Mouse (Mus musculus) monocyte, adult 2 months (primary cell): Measurements from ENCODE around the gene Dab1.

Source experiments
- DNase-seq, 2 experiments: peaks; one replicate each; pipeline ENCODE4 v3.0.0; 2022; ENCODE audit warnings: low spot score in 2 of 2, low read depth in 1 of 2

Gene Dab1

GRCm38 (mm10) chr4:104651761-104652160 lies 1032.6 kb downstream of the Dab1 start:
- DNase-seq, result no peak

DNA sequence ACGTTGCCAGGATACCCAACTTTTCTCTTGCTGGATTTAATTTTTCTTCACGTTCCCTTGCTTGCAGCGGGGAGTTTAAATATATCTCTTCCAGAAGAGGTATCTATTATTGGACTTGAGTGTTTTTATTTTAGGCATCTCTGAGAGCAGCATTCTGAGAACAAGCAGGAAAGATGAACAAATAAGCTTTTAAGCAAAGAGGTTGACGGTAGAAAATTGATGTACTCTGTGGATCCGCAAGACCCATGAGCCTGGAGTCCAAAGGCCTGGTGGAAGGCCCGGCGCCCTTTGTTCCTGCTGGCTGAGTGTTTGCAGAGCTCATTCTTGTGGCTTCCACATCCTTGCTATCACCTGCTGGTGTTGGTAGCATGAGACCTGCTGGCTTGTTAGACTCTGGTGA lies 1037.6 kb downstream of the Dab1 start:
- no peak for DNase-seq

DNA sequence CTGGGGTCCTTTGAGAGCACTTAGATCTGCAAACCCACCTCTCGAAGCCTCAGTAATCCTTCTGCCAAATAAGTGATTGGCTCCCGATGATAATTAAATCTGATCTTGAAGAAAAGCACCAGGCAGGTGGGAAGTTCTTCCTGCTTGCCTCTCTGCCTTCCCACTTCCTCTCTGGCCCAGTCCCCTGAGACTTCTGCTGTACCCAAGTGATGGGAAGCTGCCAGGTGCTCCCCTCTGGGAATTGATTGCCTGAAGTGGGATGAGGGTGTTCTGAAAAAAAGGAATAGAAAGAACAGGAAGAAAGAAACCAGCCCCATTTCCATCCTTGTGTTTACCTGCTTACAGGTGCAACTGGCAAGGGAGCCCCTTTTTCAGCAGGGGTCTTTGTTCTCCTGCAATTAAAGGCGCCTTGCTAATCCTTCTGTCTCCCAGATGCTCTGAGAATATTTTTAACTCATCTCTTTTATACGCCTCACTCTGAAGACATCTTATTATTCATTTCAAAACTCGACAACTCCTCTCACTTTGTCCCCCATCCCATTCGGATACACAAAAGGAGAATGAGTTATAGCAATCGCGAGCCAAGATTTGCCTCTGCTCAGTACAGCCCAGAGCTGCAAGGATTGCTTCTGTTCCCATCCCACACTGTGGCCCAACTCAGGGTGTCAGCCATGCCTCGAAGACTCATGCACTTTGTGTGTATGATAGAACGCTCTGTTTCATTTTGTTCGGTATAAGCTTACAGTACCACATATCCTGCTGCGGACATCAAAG lies 1043.9 kb downstream of the Dab1 start:
- DNase-seq, result no peak

- DNase-seq, result no peak
These were observed 1046.4 kb downstream of the Dab1 start for GRCm38 (mm10) chr4:104665553-104665952.

- no peak for DNase-seq
These were observed 1047.8 kb downstream of the Dab1 start for GRCm38 (mm10) chr4:104666831-104667551.

- DNase-seq, result no peak
These were observed 1048.9 kb downstream of the Dab1 start for GRCm38 (mm10) chr4:104668061-104668460.

DNA sequence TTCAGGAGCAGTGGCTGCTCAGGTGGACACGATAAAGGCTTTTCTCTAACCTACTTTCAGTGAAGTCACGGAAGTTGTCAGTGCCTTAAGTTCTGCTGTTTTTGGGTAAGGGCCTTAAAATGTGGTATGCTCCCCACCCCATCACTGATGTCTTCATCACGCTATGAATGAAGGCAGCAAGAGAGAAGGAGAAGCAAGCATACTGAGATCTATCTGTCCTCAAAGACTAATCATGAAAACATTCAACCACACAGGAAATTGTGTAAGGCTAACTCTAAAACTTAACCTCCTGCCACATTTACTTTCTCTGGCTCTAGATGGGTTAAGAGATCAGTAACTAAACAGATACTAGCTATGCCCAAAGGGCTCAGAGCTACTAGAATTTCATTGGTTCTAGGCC lies 1050.2 kb downstream of the Dab1 start:
- DNase-seq, result no peak

GRCm38 (mm10) chr4:104670741-104671140 lies 1051.6 kb downstream of the Dab1 start:
- no peak for DNase-seq

DNA sequence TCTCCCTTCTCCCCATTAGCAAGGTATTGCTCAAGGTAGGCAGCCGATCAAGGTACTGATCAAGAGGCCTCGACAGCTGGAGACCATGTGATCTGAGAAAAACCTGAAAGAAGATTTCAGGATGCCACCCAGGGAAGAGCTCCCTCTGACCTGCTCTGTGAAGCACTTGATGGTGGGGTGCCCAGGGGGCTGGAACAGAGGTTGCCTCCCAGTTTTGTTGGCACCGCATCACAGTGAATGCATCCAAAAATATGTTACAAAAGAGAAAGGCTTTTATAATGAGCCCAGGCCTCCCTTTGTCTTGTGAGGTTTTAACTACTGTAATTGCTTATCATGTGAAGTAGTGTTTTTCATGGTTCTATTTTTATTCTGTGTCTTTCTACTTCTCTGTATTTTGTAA lies 1054.2 kb downstream of the Dab1 start:
- DNase-seq, result no peak

DNA sequence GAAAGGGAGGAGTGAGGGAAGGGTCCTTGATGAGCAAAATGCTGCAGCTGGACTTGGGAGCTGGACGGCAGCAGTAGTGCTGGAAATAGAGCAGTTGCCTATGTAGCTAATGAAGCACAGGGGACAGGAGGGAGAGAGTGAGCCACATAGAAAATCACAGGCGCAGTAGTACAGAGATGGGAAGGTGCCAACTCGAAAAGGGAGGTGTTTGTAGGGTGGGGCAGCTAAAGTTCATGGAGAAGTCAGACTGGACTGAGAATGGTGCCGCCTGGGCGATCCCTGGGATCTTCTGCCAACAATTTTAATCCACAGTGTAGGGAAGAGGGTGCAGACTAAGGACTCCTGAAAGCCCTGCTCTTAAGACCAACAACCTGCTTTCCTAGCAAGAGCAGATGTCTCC lies 1055.5 kb downstream of the Dab1 start:
- DNase-seq, result no peak

DNA sequence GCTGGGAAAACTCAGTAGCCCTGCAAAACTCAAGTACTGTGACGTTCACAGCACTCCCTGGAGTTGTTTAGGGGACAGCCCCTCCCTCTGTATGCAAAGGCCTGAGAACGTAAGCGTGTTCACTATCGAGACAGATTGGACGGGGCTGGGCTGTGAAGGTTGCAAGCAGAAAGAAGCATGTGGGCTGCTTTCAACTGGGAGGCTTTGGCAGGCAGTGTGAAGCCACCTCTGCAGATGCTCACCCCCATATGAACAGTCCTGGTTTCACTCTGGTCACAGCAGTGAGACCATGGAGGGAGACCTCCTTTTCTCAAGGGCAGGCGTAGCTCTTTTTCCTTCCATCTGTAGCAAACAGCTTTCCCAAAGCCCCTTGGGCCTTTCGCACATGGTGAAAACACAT lies 1059.1 kb downstream of the Dab1 start:
- DNase-seq, result no peak

- DNase-seq, result no peak
These were observed 1061.3 kb downstream of the Dab1 start for GRCm38 (mm10) chr4:104680475-104680874.

GRCm38 (mm10) chr4:104686137-104686809 lies 1067.1 kb downstream of the Dab1 start:
- DNase-seq, result no peak

GRCm38 (mm10) chr4:104689047-104689446 lies 1069.9 kb downstream of the Dab1 start:
- no peak for DNase-seq

DNA sequence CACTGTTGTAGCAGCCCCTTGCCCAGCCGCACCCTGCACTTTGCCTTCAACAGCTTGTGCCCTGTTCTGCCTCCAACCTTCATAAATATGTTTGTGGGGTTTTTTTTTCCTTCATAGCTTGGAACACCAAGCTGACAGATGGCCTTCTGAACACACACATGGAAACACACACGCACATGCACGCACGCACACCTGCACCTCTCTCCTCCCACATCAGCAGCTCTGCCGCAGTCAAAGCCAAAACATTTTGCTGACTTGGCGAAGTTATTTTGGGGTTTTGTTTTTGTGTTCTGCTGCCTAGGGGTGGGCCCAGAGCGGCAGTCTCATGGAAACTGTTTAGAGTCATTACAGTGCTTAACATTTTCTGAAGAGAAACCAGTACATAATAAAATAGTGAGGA lies 1071.9 kb downstream of the Dab1 start:
- DNase-seq, result no peak

- no peak for DNase-seq
These were observed 1075.0 kb downstream of the Dab1 start for GRCm38 (mm10) chr4:104694188-104694587.

- DNase-seq, result no peak
These were observed 1077.4 kb downstream of the Dab1 start for GRCm38 (mm10) chr4:104696522-104696921.

- DNase-seq, result no peak
These were observed 1078.5 kb downstream of the Dab1 start for GRCm38 (mm10) chr4:104697703-104698102.

DNA sequence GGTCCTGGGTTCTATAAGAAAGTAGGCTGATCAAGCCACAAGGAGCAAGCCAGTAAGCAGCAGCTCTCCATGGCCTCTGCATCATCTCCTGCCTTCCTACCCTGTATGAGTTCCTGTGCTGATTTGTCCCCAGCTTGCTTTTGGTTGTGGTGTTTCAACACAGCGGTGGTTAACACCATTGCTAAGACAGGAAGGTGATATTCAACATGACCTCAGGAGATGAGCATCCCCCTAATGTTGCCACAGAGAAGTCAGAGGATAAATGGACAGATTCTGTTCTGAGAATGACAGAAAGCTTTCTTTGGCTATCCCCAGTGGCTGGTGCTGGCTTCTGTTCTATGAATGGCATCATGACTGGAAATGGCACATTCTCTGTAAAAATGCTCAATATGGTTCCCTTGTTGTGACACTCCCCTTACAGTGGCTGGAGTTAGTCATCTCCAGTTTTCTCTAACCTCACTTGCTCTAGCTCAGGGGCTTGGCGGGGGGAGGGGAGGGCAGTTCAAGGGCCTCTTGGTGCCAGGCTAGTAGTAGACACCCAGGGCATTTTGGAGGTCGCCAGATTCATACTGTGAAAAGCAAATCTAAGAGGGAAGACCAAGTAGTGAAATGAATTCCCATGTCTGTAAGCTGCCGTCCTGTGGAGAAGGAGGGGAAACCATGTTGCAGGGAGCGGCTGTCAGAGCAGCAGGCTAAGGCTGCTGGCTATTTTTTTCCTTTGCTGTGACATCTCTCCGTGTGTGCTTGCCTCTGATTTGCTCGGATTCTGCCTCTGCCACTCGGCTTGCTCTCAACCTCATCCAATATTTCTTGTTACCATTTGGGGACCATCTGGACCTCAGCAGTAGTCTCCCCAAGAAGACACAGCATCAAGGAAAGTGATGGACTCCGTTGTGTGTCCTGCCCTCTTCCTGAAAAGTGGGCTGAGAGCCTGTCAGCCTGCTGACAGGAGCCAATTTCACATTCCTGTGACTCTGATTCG lies 1086.8 kb downstream of the Dab1 start:
- no peak for DNase-seq

- no peak for DNase-seq
These were observed 1093.4 kb downstream of the Dab1 start for GRCm38 (mm10) chr4:104712338-104713083.
